Comparison of ENCODE assay signal across 8 mouse cellular contexts in genomic region chr14:53547365-53547764, GRCm38 (mm10).
DNase-seq lines count a peak whose midpoint lies in the region.
"Not testable (repeated sequence)": the region's sequence is repeated elsewhere in the genome, so short reads cannot be mapped to it uniquely, and the experiment has no call there.

No protein-coding gene starts in this region.

- DNase-seq in 416B (ENCODE audit: low read depth) (peak; percentile 52), ES-CJ7 (ENCODE audit: low read depth, low spot score) (peak; percentile 53), ZHBTc4 (ENCODE audit: low read depth, low spot score) (peak; percentile 63)
- DNase-seq in embryo, embryonic 10.5 days (ENCODE audit: low spot score) = peak; percentile 1
- DNase-seq in kidney, postnatal 10 days = peak; percentile 12
- peak; percentile 6 for DNase-seq in left cerebral cortex, postnatal 25 days (ENCODE audit: low spot score in 2 of 2)
- peak; percentile 2 for DNase-seq in right cerebral cortex, adult 18-20 months
- peak; percentile 69 for DNase-seq in thymus, postnatal 14 days

- intact Hi-C loops in left cerebral cortex, postnatal 25 days (cut with DNase I) = not testable (repeated sequence)

Comparison
In these comparisons a context has a peak if more than half of its experiments do, and no peak if none do; other contexts are left out.
1. Peak in every context shown above with its lines: DNase-seq.
2. DNase-seq: peak in every context shown above with its lines; median percentile 69 in thymus, postnatal 14 days; 63 in ZHBTc4; 53 in ES-CJ7; 52 in 416B; 12 in kidney, postnatal 10 days; 6 in left cerebral cortex, postnatal 25 days; 2 in right cerebral cortex, adult 18-20 months; 1 in embryo, embryonic 10.5 days.